Mouse (Mus musculus): ENCODE results near the gene Neu3. TPM values are rescaled to one million over a fixed set of nuclear protein-coding genes. Genes with fewer than 3 reads are reported as not detected.

Neu3 gene
- polyA plus RNA-seq, 1 experiment from 2014 or later = 5.2 TPM

DNA sequence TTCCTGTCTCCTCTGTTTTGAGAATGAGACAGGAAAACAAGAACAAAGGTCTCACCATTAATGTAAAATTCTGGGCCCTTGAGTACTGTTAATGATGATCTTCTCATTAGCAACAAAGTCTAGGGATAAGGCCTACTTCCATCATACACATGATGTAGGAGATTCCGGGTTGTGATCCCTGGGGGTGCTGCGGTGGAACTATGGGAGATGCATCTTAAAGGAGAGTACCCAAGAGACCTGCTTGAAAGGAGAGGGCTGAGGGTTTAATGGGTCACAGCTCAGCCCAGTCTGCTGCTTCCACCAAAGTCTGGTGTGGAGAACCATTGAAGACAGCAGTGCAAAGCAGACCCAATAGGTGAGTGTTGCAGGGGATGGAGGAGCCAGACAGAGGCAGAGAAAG is 65.0 kb downstream of the Neu3 start, which contains the start of gene Olfr521:
Gene Olfr521 (plus strand): TSS at position 301 of the 400 bp plus-strand sequence.
- H3K9ac ChIP-seq (ENCODE audit: low read length) = no peak within 1 kb of the TSS
- no peak for ATAC-seq (replicated peaks; ENCODE audit: extremely low read depth, insufficient read depth, low FRiP score)
- WGBS = 86% methylated on average over 2 of the region's 2 CpGs

More for the DNA sequence above, 65.0 kb downstream of the Neu3 start, which contains the start of gene Olfr521:
- no peak within 1 kb of the TSS for H3K27ac ChIP-seq (ENCODE audit: low read length)
- H3K4me1 ChIP-seq (ENCODE audit: control insufficient read depth, insufficient read depth, low read length) = no peaks in the 10 kb centered on the region
- H3K36me3 ChIP-seq (ENCODE audit: control insufficient read depth, insufficient read depth) = no peaks in the 10 kb centered on the region
- no peak within 1 kb of the TSS for H3K4me3 ChIP-seq (ENCODE audit: low read length)
- no peak within 1 kb of the TSS for H3K4me2 ChIP-seq (ENCODE audit: low read depth, low read length)
- H3K27me3 ChIP-seq (ENCODE audit: control insufficient read depth, insufficient read depth, low read length) = no peaks in the 10 kb centered on the region
- peaks cover 9% of the 10 kb centered on the region for H3K9me3 ChIP-seq (replicated peaks; ENCODE audit: control insufficient read depth, low read length)

Other genes with a start within 250 kb of the Neu3 start
- 2.5 TPM in 2 replicates for gene Tpbgl, start 201.3 kb downstream of the Neu3 start, polyA plus RNA-seq (2015; fragmentation: Nextera tagmentation; extraction: Ambion mirVana)
- gene Slco2b1, start 117.1 kb downstream of the Neu3 start, polyA plus RNA-seq (2015; fragmentation: Nextera tagmentation; extraction: Ambion mirVana) = 3.7 and 3.8 TPM in 2 replicates
- gene Olfr520, start 98.1 kb downstream of the Neu3 start, polyA plus RNA-seq (2015; fragmentation: Nextera tagmentation; extraction: Ambion mirVana) = not detected in 2 replicates
- not detected in 2 replicates for gene Olfr521, start 64.9 kb downstream of the Neu3 start, polyA plus RNA-seq (2015; fragmentation: Nextera tagmentation; extraction: Ambion mirVana)
- gene Xrra1, start 30.7 kb upstream of the Neu3 start, polyA plus RNA-seq (2015; fragmentation: Nextera tagmentation; extraction: Ambion mirVana) = 0.12 and 0.46 TPM in 2 replicates
- 180 and 224 TPM in 2 replicates for gene Spcs2, start 35.0 kb upstream of the Neu3 start, polyA plus RNA-seq (2015; fragmentation: Nextera tagmentation; extraction: Ambion mirVana)
- 2.9 and 3.0 TPM in 2 replicates for gene Rnf169, start 152.0 kb upstream of the Neu3 start, polyA plus RNA-seq (2015; fragmentation: Nextera tagmentation; extraction: Ambion mirVana)
- gene Chrdl2, start 177.8 kb upstream of the Neu3 start, polyA plus RNA-seq (2015; fragmentation: Nextera tagmentation; extraction: Ambion mirVana) = 0.15 TPM in 1 of 2 replicates, not detected in the other